Mouse (Mus musculus) layer of hippocampus, postnatal 25 days (tissue): ENCODE results near the gene 1190007I07Rik. TPM values are rescaled to one million over a fixed set of nuclear protein-coding genes. Genes with fewer than 3 reads are reported as not detected.

Experiments
- DNase-seq, 2 experiments: peaks; one replicate each; pipeline ENCODE4 v3.0.0; 2022; ENCODE audit warnings: mixed read lengths in 2 of 2, low spot score in 1 of 2; ENCODE audit errors: extremely low spot score in 1 of 2
- total RNA-seq, 2 experiments: library from RNA; stranded (reverse); gene quantifications; 2 replicates each; pipeline ENCODE4 v1.2.3; 2021

The 1190007I07Rik gene
- 10 to 100 TPM; 21.3 to 24.3 TPM for total RNA-seq

GRCm38 (mm10) chr10:82622671-82623552 lies at the start of gene 1190007I07Rik:
TSS of gene 1190007I07Rik (minus strand) at chr10:82623228.
- peak; percentile 70 to 86 for DNase-seq

- DNase-seq = no peak
Measured at GRCm38 (mm10) chr10:82670205-82670604, 47.2 kb upstream of the 1190007I07Rik start.

GRCm38 (mm10) chr10:82666436-82667234 lies 43.6 kb upstream of the 1190007I07Rik start:
- peak; percentile 69 to 92 for DNase-seq

DNA sequence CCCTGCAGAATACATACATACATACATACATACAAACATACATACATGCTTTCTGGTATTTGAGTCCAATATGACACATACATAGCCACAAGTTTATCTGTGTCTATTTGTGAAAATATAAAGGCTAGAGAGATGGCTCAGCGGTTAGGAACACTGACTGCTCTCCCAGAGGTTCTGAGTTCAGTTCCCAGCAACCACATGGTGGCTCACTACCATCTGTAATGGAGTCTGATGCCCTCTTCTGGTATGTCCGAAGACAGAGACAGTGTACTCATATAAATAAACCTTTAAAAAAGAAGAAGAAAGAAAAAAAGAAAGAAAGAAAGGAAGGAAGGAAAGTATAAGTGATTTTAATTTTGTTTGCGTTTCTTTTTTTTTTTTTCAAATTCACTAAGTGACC lies 42.9 kb upstream of the 1190007I07Rik start:
- no peak for DNase-seq

GRCm38 (mm10) chr10:82663289-82663688 lies 40.3 kb upstream of the 1190007I07Rik start:
- no peak for DNase-seq

- DNase-seq = peak in 1 of 2 experiments; percentile 38
Measured at GRCm38 (mm10) chr10:82662267-82662990, 39.4 kb upstream of the 1190007I07Rik start.

DNA sequence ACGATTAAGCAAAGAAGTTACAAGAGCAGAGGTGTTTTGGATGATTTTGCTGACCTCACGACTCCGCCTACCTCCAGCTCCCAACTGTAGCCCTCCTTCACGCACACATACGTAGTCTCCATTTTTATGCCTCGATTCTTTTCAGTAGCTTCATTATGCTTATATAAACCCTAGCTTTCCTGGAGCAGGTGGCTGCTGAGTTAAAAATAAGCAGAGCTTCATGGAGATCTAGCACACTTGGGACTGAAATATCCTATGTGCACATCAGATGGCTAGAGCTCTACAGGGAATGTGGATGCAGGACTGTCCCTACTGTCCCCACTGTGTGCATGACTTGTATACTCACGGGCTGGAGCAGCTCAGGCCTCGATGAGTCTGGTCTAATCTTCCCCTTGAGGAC lies 38.8 kb upstream of the 1190007I07Rik start:
- no peak for DNase-seq

DNA sequence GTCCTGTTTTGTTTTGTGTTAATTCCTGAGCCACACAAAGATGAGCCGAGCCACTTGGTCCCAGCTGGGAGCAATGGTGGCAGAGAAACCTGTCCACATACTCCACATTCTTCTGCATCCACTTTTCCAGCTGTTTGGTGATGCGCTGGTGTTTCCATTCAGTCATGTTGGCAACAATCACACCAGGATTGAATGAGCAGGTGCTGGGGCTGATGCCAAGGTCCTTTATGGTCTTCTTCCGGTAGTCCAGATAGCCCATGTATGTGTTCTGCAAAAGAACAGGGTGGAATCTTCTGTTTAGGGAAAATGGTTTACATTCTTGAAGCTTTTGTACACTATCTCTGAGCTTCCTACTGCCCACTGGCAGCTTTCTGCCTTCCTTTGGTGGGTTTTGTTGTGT lies 31.6 kb upstream of the 1190007I07Rik start:
- DNase-seq = no peak

- DNase-seq = no peak
Measured at GRCm38 (mm10) chr10:82652625-82653024, 29.6 kb upstream of the 1190007I07Rik start.

DNA sequence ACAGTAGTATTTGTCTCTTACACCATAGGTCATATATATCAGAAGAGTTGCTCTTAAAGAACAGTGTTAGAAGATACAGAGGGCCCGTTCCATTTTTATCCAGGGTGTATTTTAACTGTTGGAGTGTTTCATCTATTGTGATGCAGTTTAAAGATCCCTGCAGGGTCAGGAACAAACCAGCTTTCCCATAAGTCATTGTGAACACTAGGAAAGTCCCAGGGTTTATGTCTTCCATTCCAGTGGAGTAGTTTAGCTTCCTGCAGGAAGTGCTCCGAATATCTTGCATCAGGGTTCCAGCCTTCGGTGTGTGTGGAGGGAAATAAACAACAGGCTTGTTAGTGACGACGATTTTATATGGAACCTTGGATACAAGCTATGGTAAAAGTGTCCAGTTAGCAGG lies 28.2 kb upstream of the 1190007I07Rik start:
- no peak for DNase-seq

DNA sequence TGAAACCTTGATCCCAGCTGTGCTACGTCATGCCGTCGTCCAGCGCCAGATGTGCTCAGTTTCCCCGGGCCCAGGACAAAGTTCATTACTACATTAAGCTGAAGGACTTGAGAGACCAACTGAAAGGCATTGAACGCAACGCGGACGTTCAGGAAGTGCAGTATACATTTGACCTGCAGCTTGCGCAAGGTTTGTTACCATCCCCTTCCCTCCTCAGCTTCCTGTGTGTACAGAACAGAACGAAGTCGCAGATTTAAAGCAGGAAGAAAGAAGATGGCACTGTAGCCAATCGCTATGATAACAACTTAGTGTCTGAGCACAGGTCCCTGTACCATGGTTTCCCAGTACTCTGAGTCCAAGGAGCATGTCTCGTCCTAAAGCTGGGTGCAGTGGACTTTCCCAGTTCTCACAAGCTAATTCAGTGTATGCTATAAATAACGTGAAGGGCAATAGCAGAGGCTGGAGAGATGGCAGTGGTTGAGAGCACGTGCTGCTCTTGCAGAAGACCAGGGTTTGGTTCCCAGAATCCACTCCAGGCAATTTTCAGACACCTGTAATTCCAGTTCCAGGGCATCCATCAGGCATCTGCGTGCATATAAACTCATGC lies 24.3 kb upstream of the 1190007I07Rik start:
- DNase-seq = no peak

DNA sequence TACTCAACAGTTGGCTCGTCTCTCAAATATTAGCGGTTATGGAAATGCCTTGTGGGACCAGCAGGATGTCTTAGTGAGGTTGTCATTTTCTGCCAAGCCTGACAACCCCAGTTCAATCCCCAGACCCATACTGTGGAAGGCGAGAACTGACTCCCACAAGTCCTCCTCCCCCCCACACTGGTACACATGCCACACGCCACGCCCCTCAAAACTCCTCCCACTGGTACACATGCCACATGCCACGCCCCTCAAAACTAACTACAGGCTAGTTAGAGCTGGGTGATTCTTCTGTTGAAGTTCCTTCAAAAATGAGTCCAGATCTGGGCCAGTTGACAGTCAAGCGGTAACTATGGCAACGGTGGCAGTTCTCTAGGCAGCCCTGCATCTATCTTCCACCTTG lies 23.1 kb upstream of the 1190007I07Rik start:
- no peak for DNase-seq

DNA sequence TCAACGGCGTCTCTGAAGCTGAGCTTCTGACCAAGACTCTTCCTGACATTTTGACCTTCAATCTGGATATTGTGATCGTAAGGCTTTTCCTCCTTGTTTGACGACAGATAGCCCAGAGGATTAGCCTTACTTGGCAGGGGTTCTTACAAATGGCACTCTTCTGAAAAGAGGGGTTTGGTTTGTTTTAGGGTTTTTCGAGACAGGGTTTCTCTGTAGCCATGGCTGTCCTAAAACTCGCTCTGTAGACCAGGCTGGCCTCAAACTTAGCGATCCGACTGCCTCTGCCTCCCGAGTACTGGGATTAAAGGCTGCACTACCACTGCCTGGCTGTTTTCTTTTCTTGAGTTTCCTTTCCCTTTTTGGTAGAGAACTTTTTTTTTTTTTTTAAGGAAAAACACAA lies 18.5 kb upstream of the 1190007I07Rik start:
- no peak for DNase-seq

DNA sequence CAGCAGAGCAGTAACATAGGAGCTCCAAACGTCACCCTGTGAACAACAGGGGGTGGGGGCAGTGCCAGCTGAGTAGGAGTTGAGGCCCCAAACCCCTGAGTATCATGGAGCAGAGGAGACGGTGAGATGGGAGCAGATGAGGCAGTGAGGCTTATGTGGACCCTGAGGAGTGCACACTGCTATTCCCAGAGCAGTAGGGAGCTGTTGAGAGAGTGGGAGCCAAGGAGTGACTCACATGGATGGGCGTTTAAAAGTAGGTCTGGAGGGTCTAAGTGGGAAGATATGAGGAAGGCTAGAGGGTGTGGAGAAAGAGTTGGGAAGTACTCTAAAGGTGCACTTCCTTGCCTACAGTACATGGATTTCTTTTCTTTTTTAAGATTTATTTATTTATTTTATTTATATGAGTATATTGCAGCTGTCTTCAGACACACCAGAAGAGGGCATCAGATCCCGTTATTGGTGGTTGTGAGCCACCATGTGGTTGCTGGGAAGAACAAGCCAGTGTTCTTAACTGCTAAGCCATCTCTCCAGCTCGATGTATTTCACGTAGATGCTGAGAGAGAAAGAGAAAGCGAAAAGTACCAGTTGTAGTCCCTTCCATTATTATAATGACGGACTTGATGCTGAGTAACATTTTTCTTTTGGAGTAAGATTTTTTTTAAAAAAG lies 16.1 kb upstream of the 1190007I07Rik start:
- DNase-seq = no peak

- no peak for DNase-seq
Measured at GRCm38 (mm10) chr10:82636321-82636720, 13.3 kb upstream of the 1190007I07Rik start.

- DNase-seq = no peak
Measured at GRCm38 (mm10) chr10:82634348-82634747, 11.3 kb upstream of the 1190007I07Rik start.

GRCm38 (mm10) chr10:82632496-82633280 lies 9.7 kb upstream of the 1190007I07Rik start:
- no peak for DNase-seq

- no peak for DNase-seq
Measured at GRCm38 (mm10) chr10:82631133-82631532, 8.1 kb upstream of the 1190007I07Rik start.

DNA sequence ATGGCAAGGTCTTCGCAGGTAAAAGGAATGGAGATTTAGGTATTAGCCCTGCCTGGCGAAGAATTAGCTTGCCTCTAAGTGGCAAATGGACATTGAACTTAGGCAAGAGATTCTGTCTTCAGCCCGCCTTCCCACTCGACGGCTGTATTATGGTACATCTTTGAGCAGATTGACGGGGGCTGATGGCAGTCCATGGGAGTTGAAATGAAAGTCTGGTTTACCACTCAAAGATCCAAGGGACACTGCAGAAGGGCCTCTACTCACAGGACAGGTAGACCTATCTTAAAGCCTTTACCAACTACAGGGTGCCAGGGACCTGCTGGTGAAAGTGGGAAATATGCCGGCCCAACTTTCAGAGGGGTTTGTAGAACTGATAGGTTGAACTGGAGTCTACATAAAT lies 7.5 kb upstream of the 1190007I07Rik start:
- no peak for DNase-seq
